Mouse (Mus musculus) left cerebral cortex, adult 6 months (tissue): ENCODE results near the gene Nox3. TPM values are rescaled to one million over a fixed set of nuclear protein-coding genes. Genes with fewer than 3 reads are reported as not detected.

Experiments used
- long read RNA-seq, 2 experiments: library from polyadenylated mRNA; unstranded; transcript quantifications; one replicate each; pipeline ENCODE4 v2.0.0; 2019 to 2020
- polyA plus RNA-seq: library from polyadenylated mRNA; unstranded; fragments of <200 nt; fragmentation: Nextera tagmentation; gene quantifications from 2 replicates; pipeline ENCODE4 v1.2.3, GENCODE M21; 2021

The Nox3 gene
- polyA plus RNA-seq = not detected in 2 replicates
- long read RNA-seq, experiment 1 = 0 reads
- long read RNA-seq, experiment 2 = 0 reads

GRCm38 (mm10) chr17:3696161-3696560 lies at the start of gene Nox3:
TSS of gene Nox3 (minus strand) at chr17:3696261.

Other genes starting within 250 kb of the Nox3 start
- gene Cldn20, start 163.7 kb downstream of the Nox3 start, polyA plus RNA-seq = not detected in 2 replicates
- 6.5 and 7.2 TPM in 2 replicates for gene Tfb1m, start 138.5 kb downstream of the Nox3 start, polyA plus RNA-seq